ENCODE assay signal across 26 mouse cellular contexts in the genomic region with DNA sequence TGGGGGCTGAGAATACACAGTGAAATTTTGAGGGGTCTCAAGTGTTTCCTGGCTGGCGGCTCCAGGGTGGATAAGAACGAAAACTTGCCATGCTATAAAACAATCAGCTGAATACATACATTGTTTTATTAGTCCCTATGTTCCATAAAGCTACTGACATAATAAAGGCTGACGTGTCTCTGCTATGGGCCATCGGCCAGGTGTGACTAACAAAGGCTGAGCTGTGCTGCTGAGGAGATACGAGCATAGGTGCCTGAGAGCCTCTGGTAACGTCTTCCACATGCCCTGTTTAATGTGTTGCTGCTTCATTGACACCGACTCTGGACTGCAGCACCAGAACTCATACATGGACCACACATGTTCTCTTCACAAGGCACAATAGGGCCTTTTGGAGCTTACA. TPM values are rescaled to one million over a fixed set of nuclear protein-coding genes. Genes with fewer than 3 reads are reported as not detected.
DNase-seq lines count a peak whose midpoint lies in the region; ATAC-seq and TF ChIP-seq lines count a peak whose summit lies in the region.
"Had no signal": no experiment of that assay in that cellular context is flagged by ENCODE, and none has a peak within 500 bp of the region (broad histone marks: within the 10 kb centered on the region; RNA-seq: fewer than 3 reads in every experiment).

No protein-coding gene starts in this region.

- DNase-seq in limb, embryonic 14.5 days (ENCODE audit: low spot score) = no peak
- DNase-seq in limb, embryonic 10.5 days (ENCODE audit: low spot score) = no peak
- peak; percentile 66 for DNase-seq in NIH3T3 (ENCODE audit: low read depth)
- peak; percentile 77 for DNase-seq in large intestine, adult 2 months (ENCODE audit: low read depth, low spot score)
- DNase-seq in urinary bladder, postnatal 14 days (ENCODE audit: low spot score) = no peak
- DNase-seq: adrenal gland, adult 8-10 months; adrenal gland, postnatal 25 days; cerebellum, adult 11-12 months; cerebellum, adult 8-10 months; cerebellum, postnatal 10 days; cerebellum, postnatal 36 days; embryo, embryonic 11 days; gastrocnemius, postnatal 14 days; heart, adult 11 months had no signal

- no peak for TF ChIP-seq POLR2A in limb, embryonic 14.5 days (IDR thresholded peaks at IDR 0.05; ENCODE audit: borderline replicate concordance, extremely low read depth, insufficient read depth, insufficient read length)

- ATAC-seq in limb, embryonic 14.5 days (ENCODE audit: low FRiP score, low read depth) = peak; percentile 41; the same call in 1 of the 2 replicates
- peak; percentile 42; the same call in 1 of the 2 replicates for ATAC-seq in intestine, embryonic 15.5 days
- no peak for ATAC-seq in midbrain, embryonic 16.5 days
- ATAC-seq: activated CD4-positive, CD25-positive, alpha-beta regulatory T cell, adult 4 months; CD4-positive, CD25-positive, alpha-beta regulatory T cell, adult 4 months; forebrain, embryonic 15.5 days had no signal

- H3K9ac ChIP-seq in limb, embryonic 14.5 days (ENCODE audit: low read depth, low read length, severe bottlenecking) = no peak overlapping the region
- H3K9ac ChIP-seq in intestine, embryonic 15.5 days = no peak overlapping the region
- H3K9ac ChIP-seq in midbrain, embryonic 16.5 days (ENCODE audit: low read depth, low read length) = no peak overlapping the region
- H3K9ac ChIP-seq: embryonic facial prominence, embryonic 13.5 days; forebrain, embryonic 12.5 days; forebrain, embryonic 15.5 days; hindbrain, embryonic 12.5 days; hindbrain, embryonic 15.5 days had no signal

- H3K9me3 ChIP-seq in limb, embryonic 14.5 days (ENCODE audit: control insufficient read depth, low read length) = no peaks in the 10 kb centered on the region
- H3K9me3 ChIP-seq in limb, embryonic 10.5 days (replicated peaks) = no peaks in the 10 kb centered on the region
- H3K9me3 ChIP-seq in intestine, embryonic 15.5 days = no peaks in the 10 kb centered on the region
- no peaks in the 10 kb centered on the region for H3K9me3 ChIP-seq in midbrain, embryonic 16.5 days (replicated peaks; ENCODE audit: control insufficient read depth, low read length, poor library complexity, severe bottlenecking)
- H3K9me3 ChIP-seq: embryonic facial prominence, embryonic 10.5 days; embryonic facial prominence, embryonic 13.5 days; forebrain, embryonic 12.5 days; forebrain, embryonic 15.5 days; hindbrain, embryonic 12.5 days; hindbrain, embryonic 15.5 days had no signal

- WGBS in limb, embryonic 14.5 days = 40% methylated on average over 7 of the region's 7 CpGs
- WGBS in limb, embryonic 10.5 days = 78% methylated on average over 7 of the region's 7 CpGs
- 56% methylated on average over 7 of the region's 7 CpGs for WGBS in intestine, embryonic 15.5 days
- WGBS in large intestine, adult 2 months = 32% methylated on average over 7 of the region's 7 CpGs
- WGBS in midbrain, embryonic 16.5 days = 77% methylated on average over 7 of the region's 7 CpGs

- H3K27me3 ChIP-seq in limb, embryonic 14.5 days (ENCODE audit: control insufficient read depth, insufficient read depth, low read length) = no peaks in the 10 kb centered on the region
- peaks cover 46% of the 10 kb centered on the region for H3K27me3 ChIP-seq in limb, embryonic 10.5 days (ENCODE audit: low read depth, poor library complexity, severe bottlenecking)
- H3K27me3 ChIP-seq in intestine, embryonic 15.5 days (replicated peaks) = peaks cover 3% of the 10 kb centered on the region; the same call in 1 of the 2 replicates
- H3K27me3 ChIP-seq in midbrain, embryonic 16.5 days (ENCODE audit: control insufficient read depth, insufficient read depth, low read depth, low read length) = peaks cover 14% of the 10 kb centered on the region

- no peak overlapping the region for H3K4me3 ChIP-seq in limb, embryonic 14.5 days (replicated peaks; ENCODE audit: low read length)
- H3K4me3 ChIP-seq in limb, embryonic 10.5 days = no peak overlapping the region
- H3K4me3 ChIP-seq in intestine, embryonic 15.5 days (replicated peaks) = no peak overlapping the region
- H3K4me3 ChIP-seq in midbrain, embryonic 16.5 days (ENCODE audit: low read depth, low read length) = no peak overlapping the region
- H3K4me3 ChIP-seq: embryonic facial prominence, embryonic 10.5 days; embryonic facial prominence, embryonic 13.5 days; erythroblast, embryonic 14.5 days; forebrain, embryonic 12.5 days; forebrain, embryonic 15.5 days; hindbrain, embryonic 12.5 days; hindbrain, embryonic 15.5 days had no signal

- no peak overlapping the region for H3K27ac ChIP-seq in limb, embryonic 14.5 days (replicated peaks; ENCODE audit: low read depth, low read length)
- H3K27ac ChIP-seq in limb, embryonic 10.5 days = no peak overlapping the region
- H3K27ac ChIP-seq in intestine, embryonic 15.5 days = 0 out of 2 replicates have a peak overlapping the region, but pooled peaks have one; percentile 24
- H3K27ac ChIP-seq in midbrain, embryonic 16.5 days (ENCODE audit: low read length) = no peak overlapping the region
- H3K27ac ChIP-seq: embryonic facial prominence, embryonic 10.5 days; embryonic facial prominence, embryonic 13.5 days; forebrain, embryonic 12.5 days; forebrain, embryonic 15.5 days; hindbrain, embryonic 12.5 days; hindbrain, embryonic 15.5 days had no signal

- H3K4me1 ChIP-seq in limb, embryonic 14.5 days (ENCODE audit: control insufficient read depth, insufficient read depth, low read length) = peaks cover 19% of the 10 kb centered on the region; the same call in 1 of the 2 replicates
- H3K4me1 ChIP-seq in limb, embryonic 10.5 days = peaks cover 24% of the 10 kb centered on the region
- peaks cover 42% of the 10 kb centered on the region for H3K4me1 ChIP-seq in intestine, embryonic 15.5 days (replicated peaks)
- peaks cover 11% of the 10 kb centered on the region for H3K4me1 ChIP-seq in midbrain, embryonic 16.5 days (ENCODE audit: control insufficient read depth, insufficient read depth, low read length)

- H3K4me2 ChIP-seq in limb, embryonic 14.5 days (replicated peaks; ENCODE audit: low read depth, low read length, severe bottlenecking) = no peak overlapping the region
- no peak overlapping the region for H3K4me2 ChIP-seq in intestine, embryonic 15.5 days (replicated peaks)
- H3K4me2 ChIP-seq in midbrain, embryonic 16.5 days (ENCODE audit: low read length) = no peak overlapping the region
- H3K4me2 ChIP-seq: embryonic facial prominence, embryonic 13.5 days; forebrain, embryonic 12.5 days; forebrain, embryonic 15.5 days; heart, embryonic 11.5 days; hindbrain, embryonic 12.5 days; hindbrain, embryonic 15.5 days had no signal

- no peaks in the 10 kb centered on the region for H3K36me3 ChIP-seq in limb, embryonic 14.5 days (ENCODE audit: control insufficient read depth, insufficient read depth, low read length)
- no peaks in the 10 kb centered on the region for H3K36me3 ChIP-seq in limb, embryonic 10.5 days
- H3K36me3 ChIP-seq in intestine, embryonic 15.5 days = no peaks in the 10 kb centered on the region
- no peaks in the 10 kb centered on the region for H3K36me3 ChIP-seq in midbrain, embryonic 16.5 days (ENCODE audit: control insufficient read depth, insufficient read depth, low read length)
- H3K36me3 ChIP-seq: embryonic facial prominence, embryonic 10.5 days; embryonic facial prominence, embryonic 13.5 days; forebrain, embryonic 12.5 days; forebrain, embryonic 15.5 days; hindbrain, embryonic 12.5 days; hindbrain, embryonic 15.5 days had no signal

RNA-seq across cellular contexts. Expression of a gene that starts 3.6 kb away (rescaled TPM):
- 27.5 and 29.8 TPM in 2 replicates for polyA plus RNA-seq in limb, embryonic 14.5 days (2012; rRNA removed)
- polyA plus RNA-seq in limb, embryonic 14.5 days (2014; fragmentation: Nextera tagmentation; extraction: Ambion mirVana) = 6.9 and 7.0 TPM in 2 replicates
- 1.3 and 1.6 TPM in 2 replicates for polyA plus RNA-seq in limb, embryonic 10.5 days (2016; fragmentation: Nextera tagmentation; extraction: Ambion mirVana)
- polyA plus RNA-seq in intestine, embryonic 15.5 days (2015; fragmentation: Nextera tagmentation; extraction: Ambion mirVana) = 2.5 and 2.8 TPM in 2 replicates
- polyA plus RNA-seq in large intestine, adult 2 months (2012; rRNA removed) = 10.4 and 12.6 TPM in 2 replicates
- polyA plus RNA-seq in midbrain, embryonic 16.5 days (2015; fragmentation: Nextera tagmentation; extraction: Ambion mirVana) = 0.53 and 0.67 TPM in 2 replicates

RNA-seq across cellular contexts. Expression of a gene that starts 34.9 kb away (rescaled TPM):
- 11.8 and 18.9 TPM in 2 replicates for polyA plus RNA-seq in limb, embryonic 14.5 days (2012; rRNA removed)
- 13.3 and 15.0 TPM in 2 replicates for polyA plus RNA-seq in limb, embryonic 14.5 days (2014; fragmentation: Nextera tagmentation; extraction: Ambion mirVana)
- 1.9 and 3.0 TPM in 2 replicates for polyA plus RNA-seq in limb, embryonic 10.5 days (2016; fragmentation: Nextera tagmentation; extraction: Ambion mirVana)
- polyA plus RNA-seq in intestine, embryonic 15.5 days (2015; fragmentation: Nextera tagmentation; extraction: Ambion mirVana) = 2.1 and 2.8 TPM in 2 replicates
- polyA plus RNA-seq in large intestine, adult 2 months (2012; rRNA removed) = 0.90 and 1.2 TPM in 2 replicates
- 4.0 and 4.2 TPM in 2 replicates for polyA plus RNA-seq in midbrain, embryonic 16.5 days (2015; fragmentation: Nextera tagmentation; extraction: Ambion mirVana)

RNA-seq across cellular contexts. Expression of a gene that starts 59.5 kb away (rescaled TPM):
- 179 and 184 TPM in 2 replicates for polyA plus RNA-seq in limb, embryonic 14.5 days (2012; rRNA removed)
- polyA plus RNA-seq in limb, embryonic 14.5 days (2014; fragmentation: Nextera tagmentation; extraction: Ambion mirVana) = 282 and 284 TPM in 2 replicates
- 359 and 361 TPM in 2 replicates for polyA plus RNA-seq in limb, embryonic 10.5 days (2016; fragmentation: Nextera tagmentation; extraction: Ambion mirVana)
- 183 and 225 TPM in 2 replicates for polyA plus RNA-seq in intestine, embryonic 15.5 days (2015; fragmentation: Nextera tagmentation; extraction: Ambion mirVana)
- 29.9 and 30.4 TPM in 2 replicates for polyA plus RNA-seq in large intestine, adult 2 months (2012; rRNA removed)
- 41.7 and 44.1 TPM in 2 replicates for polyA plus RNA-seq in midbrain, embryonic 16.5 days (2015; fragmentation: Nextera tagmentation; extraction: Ambion mirVana)

Comparison
In these comparisons a context has a peak if more than half of its experiments do, and no peak if none do; other contexts are left out.
1. DNase-seq: peak in NIH3T3 (single experiment) and large intestine, adult 2 months (single experiment); none in limb, embryonic 14.5 days (single experiment), limb, embryonic 10.5 days (single experiment) and urinary bladder, postnatal 14 days (single experiment).